Comparison of ENCODE assay signal across 14 mouse cellular contexts in the genomic region with DNA sequence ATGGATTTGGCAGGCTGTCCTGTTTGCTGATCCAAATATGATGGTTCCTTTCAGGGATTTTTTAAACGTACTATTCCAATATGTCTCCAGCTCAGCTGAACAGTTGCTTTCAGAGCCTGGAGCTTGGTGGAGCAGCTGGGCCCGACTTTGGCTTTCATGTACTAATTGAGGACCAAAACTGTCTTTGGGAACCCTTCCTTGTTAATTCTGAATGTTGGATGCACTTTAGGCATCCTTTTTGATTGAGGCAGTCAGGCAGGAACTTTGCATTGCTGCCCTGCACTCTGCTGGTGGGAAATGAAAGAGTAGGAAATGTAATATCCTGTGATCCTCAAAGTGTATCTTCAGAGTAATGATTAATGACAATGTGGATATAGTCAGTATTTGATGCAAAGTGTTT.
DNase-seq lines count a peak whose midpoint lies in the region; ATAC-seq and TF ChIP-seq lines count a peak whose summit lies in the region.
"Had no signal": no experiment of that assay in that cellular context is flagged by ENCODE, and none has a peak within 500 bp of the region (broad histone marks: within the 10 kb centered on the region; RNA-seq: fewer than 3 reads in every experiment).

No protein-coding gene starts in this region.

- TF ChIP-seq CTCF in lung, embryonic 14.5 days (IDR thresholded peaks at IDR 0.05; ENCODE audit: low read depth) = no peak; the same call in 1 of the 2 replicates

- no peak overlapping the region for H3K4me2 ChIP-seq in forebrain, embryonic 13.5 days
- no peak overlapping the region for H3K4me2 ChIP-seq in forebrain, embryonic 12.5 days
- H3K4me2 ChIP-seq in lung, embryonic 14.5 days = no peak overlapping the region
- no peak overlapping the region for H3K4me2 ChIP-seq in intestine, embryonic 16.5 days (ENCODE audit: low read depth, low read length)
- H3K4me2 ChIP-seq: embryonic facial prominence, embryonic 12.5 days; hindbrain, embryonic 15.5 days; liver, embryonic 11.5 days had no signal

- DNase-seq in lung, embryonic 14.5 days = peak; percentile 46
- no peak for DNase-seq in lung, adult 18-20 months
- DNase-seq in brain, embryonic 18.5 days (ENCODE audit: low read depth, low spot score) = peak; percentile 49
- peak; percentile 62 to 90 for DNase-seq in layer of hippocampus, postnatal 14 days (ENCODE audit: low spot score in 2 of 2)
- no peak for DNase-seq in gastrocnemius, postnatal 4 days (ENCODE audit: low spot score in 2 of 2)
- DNase-seq: cerebellum, adult 9-11 months; gastrocnemius, postnatal 36 days; lung, postnatal 14 days had no signal

- no peaks in the 10 kb centered on the region for H3K9me3 ChIP-seq in forebrain, embryonic 13.5 days (replicated peaks)
- no peaks in the 10 kb centered on the region for H3K9me3 ChIP-seq in forebrain, embryonic 12.5 days
- no peaks in the 10 kb centered on the region for H3K9me3 ChIP-seq in lung, embryonic 14.5 days (ENCODE audit: low read depth, low read length)
- H3K9me3 ChIP-seq in intestine, embryonic 16.5 days (ENCODE audit: control insufficient read depth, low read length) = no peaks in the 10 kb centered on the region
- H3K9me3 ChIP-seq: embryonic facial prominence, embryonic 12.5 days; hindbrain, embryonic 15.5 days had no signal

- no peaks in the 10 kb centered on the region for H3K36me3 ChIP-seq in forebrain, embryonic 13.5 days (ENCODE audit: poor library complexity, severe bottlenecking)
- H3K36me3 ChIP-seq in forebrain, embryonic 12.5 days (replicated peaks) = no peaks in the 10 kb centered on the region
- no peaks in the 10 kb centered on the region for H3K36me3 ChIP-seq in lung, embryonic 14.5 days (ENCODE audit: insufficient read depth)
- H3K36me3 ChIP-seq in intestine, embryonic 16.5 days (ENCODE audit: control insufficient read depth, insufficient read depth, low read length) = no peaks in the 10 kb centered on the region
- H3K36me3 ChIP-seq: embryonic facial prominence, embryonic 12.5 days; hindbrain, embryonic 15.5 days had no signal

- no peaks in the 10 kb centered on the region for H3K4me1 ChIP-seq in forebrain, embryonic 13.5 days
- H3K4me1 ChIP-seq in forebrain, embryonic 12.5 days = no peaks in the 10 kb centered on the region
- H3K4me1 ChIP-seq in lung, embryonic 14.5 days (ENCODE audit: insufficient read depth) = no peaks in the 10 kb centered on the region
- no peaks in the 10 kb centered on the region for H3K4me1 ChIP-seq in intestine, embryonic 16.5 days (ENCODE audit: control insufficient read depth, insufficient read depth, low read length)
- H3K4me1 ChIP-seq: embryonic facial prominence, embryonic 12.5 days; hindbrain, embryonic 15.5 days had no signal

- H3K4me3 ChIP-seq in forebrain, embryonic 13.5 days = no peak overlapping the region
- no peak overlapping the region for H3K4me3 ChIP-seq in forebrain, embryonic 12.5 days (replicated peaks)
- no peak overlapping the region for H3K4me3 ChIP-seq in lung, embryonic 14.5 days (ENCODE audit: low read depth, low read length)
- H3K4me3 ChIP-seq in intestine, embryonic 16.5 days (ENCODE audit: low read length) = no peak overlapping the region
- H3K4me3 ChIP-seq: embryonic facial prominence, embryonic 12.5 days; hindbrain, embryonic 15.5 days had no signal

- H3K27ac ChIP-seq in forebrain, embryonic 13.5 days = no peak overlapping the region
- H3K27ac ChIP-seq in forebrain, embryonic 12.5 days = no peak overlapping the region
- 0 out of 2 replicates have a peak overlapping the region, but pooled peaks have one; percentile 20 for H3K27ac ChIP-seq in lung, embryonic 14.5 days (ENCODE audit: low read depth)
- no peak overlapping the region for H3K27ac ChIP-seq in intestine, embryonic 16.5 days (ENCODE audit: low read length)
- H3K27ac ChIP-seq: embryonic facial prominence, embryonic 12.5 days; hindbrain, embryonic 15.5 days had no signal

- no peaks in the 10 kb centered on the region for H3K27me3 ChIP-seq in forebrain, embryonic 13.5 days
- H3K27me3 ChIP-seq in forebrain, embryonic 12.5 days = no peaks in the 10 kb centered on the region
- H3K27me3 ChIP-seq in lung, embryonic 14.5 days (ENCODE audit: insufficient read depth, low read length) = no peaks in the 10 kb centered on the region
- H3K27me3 ChIP-seq in intestine, embryonic 16.5 days (replicated peaks; ENCODE audit: control insufficient read depth, insufficient read depth, low read length) = no peaks in the 10 kb centered on the region
- H3K27me3 ChIP-seq: embryonic facial prominence, embryonic 12.5 days; hindbrain, embryonic 15.5 days had no signal

- H3K9ac ChIP-seq in forebrain, embryonic 13.5 days = no peak overlapping the region
- no peak overlapping the region for H3K9ac ChIP-seq in forebrain, embryonic 12.5 days
- H3K9ac ChIP-seq in lung, embryonic 14.5 days = no peak overlapping the region
- H3K9ac ChIP-seq in intestine, embryonic 16.5 days (ENCODE audit: low read depth, low read length) = no peak overlapping the region
- H3K9ac ChIP-seq: embryonic facial prominence, embryonic 12.5 days; hindbrain, embryonic 15.5 days had no signal

- ATAC-seq in forebrain, embryonic 13.5 days = peak; percentile 38; the same call in 1 of the 2 replicates
- ATAC-seq in forebrain, embryonic 12.5 days (ENCODE audit: low FRiP score) = no peak
- no peak for ATAC-seq in lung, embryonic 14.5 days (ENCODE audit: insufficient read depth)
- ATAC-seq in intestine, embryonic 16.5 days = no peak

- WGBS in forebrain, embryonic 13.5 days = 64% methylated on average over 2 of the region's 2 CpGs
- 69% methylated on average over 2 of the region's 2 CpGs for WGBS in forebrain, embryonic 12.5 days
- WGBS in lung, embryonic 14.5 days = 44% methylated on average over 2 of the region's 2 CpGs
- WGBS in intestine, embryonic 16.5 days = 74% methylated on average over 2 of the region's 2 CpGs

Comparison
In these comparisons a context has a peak if more than half of its experiments do, and no peak if none do; other contexts are left out.
1. DNase-seq: peak in lung, embryonic 14.5 days (single experiment), brain, embryonic 18.5 days (single experiment) and layer of hippocampus, postnatal 14 days (2 of 2); none in lung, adult 18-20 months (0 of 2) and gastrocnemius, postnatal 4 days (0 of 2).